Mouse (Mus musculus): Measurements from ENCODE around the gene Ncor1. TPM values are rescaled to one million over a fixed set of nuclear protein-coding genes. Genes with fewer than 3 reads are reported as not detected.
"Not testable (repeated sequence)": the region's sequence is repeated elsewhere in the genome, so short reads cannot be mapped to it uniquely, and the experiment has no call there.

Gene Ncor1
- polyA plus RNA-seq, 1 experiment from 2014 or later: 65.8 TPM

DNA sequence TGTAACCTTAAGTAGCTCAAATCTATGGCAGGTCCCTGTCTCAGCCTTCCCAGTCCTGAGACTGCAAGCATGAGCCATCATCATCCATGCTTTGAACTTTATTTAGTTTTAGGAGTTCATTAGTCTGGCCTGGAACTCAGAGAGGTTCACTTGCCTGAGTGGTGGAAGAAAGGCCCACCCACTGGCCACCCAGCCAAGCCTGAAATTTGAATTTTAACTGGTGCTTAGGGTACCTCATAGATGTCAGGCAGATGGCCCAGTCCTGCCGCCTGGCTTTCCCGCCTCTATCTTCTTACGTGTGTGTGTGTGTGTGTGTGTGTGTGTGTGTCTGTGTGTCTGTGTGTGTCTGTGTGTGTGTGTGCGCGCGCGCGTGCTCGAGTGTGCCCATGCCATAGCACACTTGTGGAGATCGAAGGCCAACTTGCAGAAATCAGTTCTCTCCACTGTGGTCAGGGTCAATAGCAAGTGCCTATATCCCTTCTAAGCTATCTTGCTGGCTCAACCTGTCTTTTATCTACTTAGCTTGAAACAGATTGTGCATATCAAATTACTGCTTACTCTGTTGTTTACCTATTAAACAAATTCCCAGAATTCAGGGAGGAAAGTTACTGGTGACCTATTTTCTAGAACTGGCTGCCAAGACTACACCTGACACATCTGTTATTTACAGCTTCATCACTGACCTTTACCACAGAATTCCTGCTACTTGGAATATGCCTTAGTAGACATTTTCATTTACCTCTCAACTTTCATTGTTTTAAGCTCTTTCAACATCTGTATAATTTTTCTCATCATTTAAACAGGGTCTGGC is 29.4 kb upstream of the Ncor1 start:
- Histone ChIP-seq H3K4me2 (ENCODE audit: low read depth, low read length) (no peak overlapping the region), H3K9ac (ENCODE audit: low read length) (no peak overlapping the region), H3K9me3 (ENCODE audit: control insufficient read depth, low read length) (no peaks in the 10 kb centered on the region), H3K4me3 (ENCODE audit: low read length) (no peak overlapping the region), H3K36me3 (ENCODE audit: control insufficient read depth, insufficient read depth, low read length) (no peaks in the 10 kb centered on the region), H3K27me3 (ENCODE audit: control insufficient read depth, insufficient read depth, low read depth, low read length) (no peaks in the 10 kb centered on the region), H3K4me1 (replicated peaks; ENCODE audit: control insufficient read depth, insufficient read depth, low read length) (no peaks in the 10 kb centered on the region), H3K27ac (ENCODE audit: low read length) (no peak overlapping the region)
- ATAC-seq (ENCODE audit: low read depth): no peak
- 93% methylated on average over 10 of the region's 10 CpGs for WGBS

DNA sequence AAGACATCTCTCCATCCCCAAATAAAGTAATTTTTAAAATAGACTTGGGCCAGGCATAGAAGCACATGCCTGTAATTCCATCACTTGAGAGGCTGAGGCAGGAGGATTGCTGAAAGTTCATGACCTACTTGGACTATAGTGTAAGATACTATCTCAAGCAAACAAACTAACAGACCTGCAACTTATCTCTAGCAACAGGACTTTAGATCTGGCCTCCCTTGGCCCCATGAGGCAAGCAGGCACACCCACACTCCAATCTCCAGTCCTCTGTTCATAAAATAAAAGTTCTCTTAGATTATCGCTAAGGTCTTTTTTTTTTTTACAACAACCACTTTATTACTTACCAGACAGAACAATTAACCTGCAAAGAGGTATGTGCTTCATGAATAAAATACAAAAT is 28.6 kb upstream of the Ncor1 start:
- no peak overlapping the region for H3K9ac ChIP-seq (ENCODE audit: low read length)
- no peak overlapping the region for H3K27ac ChIP-seq (ENCODE audit: low read length)
- no peaks in the 10 kb centered on the region for H3K27me3 ChIP-seq (ENCODE audit: control insufficient read depth, insufficient read depth, low read depth, low read length)
- no peak overlapping the region for H3K4me3 ChIP-seq (ENCODE audit: low read length)
- no peak overlapping the region for H3K4me2 ChIP-seq (ENCODE audit: low read depth, low read length)
- H3K9me3 ChIP-seq (ENCODE audit: control insufficient read depth, low read length): no peaks in the 10 kb centered on the region
- no peak for ATAC-seq (ENCODE audit: low read depth)
- no peaks in the 10 kb centered on the region for H3K4me1 ChIP-seq (replicated peaks; ENCODE audit: control insufficient read depth, insufficient read depth, low read length)
- H3K36me3 ChIP-seq (ENCODE audit: control insufficient read depth, insufficient read depth, low read length): no peaks in the 10 kb centered on the region
- WGBS: 95% methylated on average over 1 of the region's 1 CpGs

DNA sequence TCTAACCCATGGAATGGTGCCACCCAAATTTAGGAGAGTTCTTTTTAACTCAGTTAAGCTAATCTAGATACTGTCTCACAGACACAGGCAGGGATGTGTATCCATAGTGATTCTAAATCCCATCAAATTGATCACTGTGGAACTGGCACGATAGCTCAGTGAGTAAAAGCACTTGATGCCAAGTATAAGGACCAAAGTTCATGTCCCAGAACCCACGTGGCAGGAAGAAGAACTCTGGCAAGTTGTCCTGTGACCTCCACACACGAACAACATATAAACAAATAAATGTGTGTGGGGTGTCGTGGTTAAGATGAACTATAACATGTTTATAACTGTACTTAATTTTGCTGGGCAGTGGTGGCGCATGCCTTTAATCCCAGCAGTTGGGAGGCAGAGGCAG is 21.2 kb upstream of the Ncor1 start:
- no peak overlapping the region for H3K4me2 ChIP-seq (ENCODE audit: low read depth, low read length)
- 69% methylated on average over 5 of the region's 5 CpGs for WGBS

DNA sequence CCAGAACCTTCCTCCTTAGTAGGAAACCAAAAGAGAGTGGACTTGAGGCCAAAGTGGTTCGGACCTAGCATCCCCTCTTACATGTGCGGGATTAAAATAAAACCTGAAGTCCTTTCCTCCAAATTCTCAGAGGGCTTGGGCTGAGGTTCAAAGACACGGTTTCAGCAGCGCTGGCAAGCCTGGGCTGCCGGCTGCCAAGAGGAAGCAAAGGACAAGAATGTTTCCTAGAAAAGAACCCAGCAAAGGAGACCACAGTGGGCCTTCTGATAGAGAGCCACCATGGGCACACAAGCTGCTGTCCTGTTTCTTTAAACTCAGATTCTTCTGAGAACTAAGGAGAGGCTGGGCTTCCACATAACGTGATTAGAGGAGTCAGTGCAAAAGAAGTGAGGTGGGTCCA is 20.6 kb upstream of the Ncor1 start:
- Histone ChIP-seq H3K4me2 (ENCODE audit: low read depth, low read length) (no peak overlapping the region), H3K4me1 (replicated peaks; ENCODE audit: control insufficient read depth, insufficient read depth, low read length) (no peaks in the 10 kb centered on the region), H3K4me3 (ENCODE audit: low read length) (no peak overlapping the region), H3K9ac (ENCODE audit: low read length) (no peak overlapping the region), H3K27me3 (ENCODE audit: control insufficient read depth, insufficient read depth, low read depth, low read length) (no peaks in the 10 kb centered on the region), H3K9me3 (ENCODE audit: control insufficient read depth, low read length) (no peaks in the 10 kb centered on the region), H3K27ac (ENCODE audit: low read length) (no peak overlapping the region), H3K36me3 (ENCODE audit: control insufficient read depth, insufficient read depth, low read length) (no peaks in the 10 kb centered on the region)
- no peak for ATAC-seq (ENCODE audit: low read depth)
- WGBS: 63% methylated on average over 6 of the region's 6 CpGs

More for the DNA sequence above, 21.2 kb upstream of the Ncor1 start:
- no peak overlapping the region for H3K9ac ChIP-seq (ENCODE audit: low read length)
- ATAC-seq (ENCODE audit: low read depth): no peak
- no peak overlapping the region for H3K27ac ChIP-seq (ENCODE audit: low read length)
- no peaks in the 10 kb centered on the region for H3K27me3 ChIP-seq (ENCODE audit: control insufficient read depth, insufficient read depth, low read depth, low read length)
- no peak overlapping the region for H3K4me3 ChIP-seq (ENCODE audit: low read length)
- H3K4me1 ChIP-seq (replicated peaks; ENCODE audit: control insufficient read depth, insufficient read depth, low read length): no peaks in the 10 kb centered on the region
- H3K36me3 ChIP-seq (ENCODE audit: control insufficient read depth, insufficient read depth, low read length): no peaks in the 10 kb centered on the region
- H3K9me3 ChIP-seq (ENCODE audit: control insufficient read depth, low read length): no peaks in the 10 kb centered on the region

DNA sequence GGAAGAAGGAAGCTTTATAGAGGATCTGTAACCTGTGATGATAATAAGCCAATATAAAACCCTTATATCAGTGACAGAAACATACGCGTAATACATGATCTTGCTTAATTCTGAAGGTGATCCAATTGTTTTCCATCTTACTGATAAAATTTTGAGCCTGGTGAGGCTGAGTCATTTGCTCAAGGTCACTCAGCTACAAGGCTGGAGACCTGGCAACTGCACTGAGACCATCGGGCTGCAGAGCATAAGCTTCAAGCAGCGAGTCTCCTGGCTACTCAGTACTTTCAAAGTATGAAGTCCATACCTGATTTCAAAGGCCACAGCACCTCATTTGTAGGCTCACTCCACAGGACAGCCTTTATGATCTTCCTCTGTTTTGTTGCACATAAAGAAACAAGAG is 17.8 kb upstream of the Ncor1 start:
- Histone ChIP-seq H3K4me3 (ENCODE audit: low read length) (no peak overlapping the region), H3K27ac (ENCODE audit: low read length) (no peak overlapping the region), H3K4me2 (ENCODE audit: low read depth, low read length) (no peak overlapping the region), H3K27me3 (ENCODE audit: control insufficient read depth, insufficient read depth, low read depth, low read length) (no peaks in the 10 kb centered on the region), H3K9me3 (ENCODE audit: control insufficient read depth, low read length) (no peaks in the 10 kb centered on the region), H3K4me1 (replicated peaks; ENCODE audit: control insufficient read depth, insufficient read depth, low read length) (no peaks in the 10 kb centered on the region), H3K36me3 (ENCODE audit: control insufficient read depth, insufficient read depth, low read length) (no peaks in the 10 kb centered on the region), H3K9ac (ENCODE audit: low read length) (no peak overlapping the region)
- 85% methylated on average over 4 of the region's 4 CpGs for WGBS
- ATAC-seq (ENCODE audit: low read depth): no peak

- no peaks in the 10 kb centered on the region for H3K36me3 ChIP-seq (ENCODE audit: control insufficient read depth, insufficient read depth, low read length)
- H3K4me3 ChIP-seq (ENCODE audit: low read length): no peak overlapping the region
- WGBS: 94% methylated on average over 5 of the region's 5 CpGs
- no peaks in the 10 kb centered on the region for H3K27me3 ChIP-seq (ENCODE audit: control insufficient read depth, insufficient read depth, low read depth, low read length)
- no peak overlapping the region for H3K27ac ChIP-seq (ENCODE audit: low read length)
- H3K9me3 ChIP-seq (ENCODE audit: control insufficient read depth, low read length): no peaks in the 10 kb centered on the region
- no peaks in the 10 kb centered on the region for H3K4me1 ChIP-seq (replicated peaks; ENCODE audit: control insufficient read depth, insufficient read depth, low read length)
- no peak overlapping the region for H3K9ac ChIP-seq (ENCODE audit: low read length)
- no peak for ATAC-seq (ENCODE audit: low read depth)
- no peak overlapping the region for H3K4me2 ChIP-seq (ENCODE audit: low read depth, low read length)
Measured at GRCm38 (mm10) chr11:62473516-62473915, 15.2 kb upstream of the Ncor1 start.

DNA sequence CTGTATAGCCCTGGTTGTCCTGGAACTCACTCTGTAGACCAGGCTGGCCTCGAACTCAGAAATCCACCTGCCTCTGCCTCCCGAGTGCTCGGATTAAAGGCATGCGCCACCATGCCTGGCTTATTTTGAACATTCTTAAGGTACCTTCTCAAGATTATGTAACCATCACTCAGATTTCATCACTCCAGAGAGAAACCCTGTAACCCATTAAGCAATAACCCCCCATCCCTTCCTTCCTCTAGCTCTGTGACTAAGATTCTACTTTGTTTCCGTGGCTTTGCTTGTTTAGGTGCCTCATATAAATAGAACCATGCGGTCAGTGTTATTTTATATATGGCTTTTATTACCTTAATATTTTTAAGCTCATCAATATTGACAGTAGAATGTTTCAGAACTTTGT is 12.1 kb upstream of the Ncor1 start:
- WGBS: 92% methylated on average over 6 of the region's 6 CpGs
- no peaks in the 10 kb centered on the region for H3K36me3 ChIP-seq (ENCODE audit: control insufficient read depth, insufficient read depth, low read length)

GRCm38 (mm10) chr11:62467289-62467688 is 8.9 kb upstream of the Ncor1 start:
- not testable (repeated sequence) for H3K27me3 ChIP-seq (ENCODE audit: control insufficient read depth, insufficient read depth, low read depth, low read length); ATAC-seq (ENCODE audit: low read depth); H3K9ac ChIP-seq (ENCODE audit: low read length); H3K4me1 ChIP-seq (replicated peaks; ENCODE audit: control insufficient read depth, insufficient read depth, low read length); H3K27ac ChIP-seq (ENCODE audit: low read length); H3K4me3 ChIP-seq (ENCODE audit: low read length); H3K36me3 ChIP-seq (ENCODE audit: control insufficient read depth, insufficient read depth, low read length); H3K4me2 ChIP-seq (ENCODE audit: low read depth, low read length); H3K9me3 ChIP-seq (ENCODE audit: control insufficient read depth, low read length)

More for the DNA sequence above, 12.1 kb upstream of the Ncor1 start:
- H3K4me1 ChIP-seq (replicated peaks; ENCODE audit: control insufficient read depth, insufficient read depth, low read length): no peaks in the 10 kb centered on the region
- H3K9me3 ChIP-seq (ENCODE audit: control insufficient read depth, low read length): no peaks in the 10 kb centered on the region
- ATAC-seq (ENCODE audit: low read depth): no peak
- no peak overlapping the region for H3K9ac ChIP-seq (ENCODE audit: low read length)
- no peak overlapping the region for H3K4me3 ChIP-seq (ENCODE audit: low read length)
- H3K27me3 ChIP-seq (ENCODE audit: control insufficient read depth, insufficient read depth, low read depth, low read length): no peaks in the 10 kb centered on the region
- no peak overlapping the region for H3K4me2 ChIP-seq (ENCODE audit: low read depth, low read length)
- no peak overlapping the region for H3K27ac ChIP-seq (ENCODE audit: low read length)

DNA sequence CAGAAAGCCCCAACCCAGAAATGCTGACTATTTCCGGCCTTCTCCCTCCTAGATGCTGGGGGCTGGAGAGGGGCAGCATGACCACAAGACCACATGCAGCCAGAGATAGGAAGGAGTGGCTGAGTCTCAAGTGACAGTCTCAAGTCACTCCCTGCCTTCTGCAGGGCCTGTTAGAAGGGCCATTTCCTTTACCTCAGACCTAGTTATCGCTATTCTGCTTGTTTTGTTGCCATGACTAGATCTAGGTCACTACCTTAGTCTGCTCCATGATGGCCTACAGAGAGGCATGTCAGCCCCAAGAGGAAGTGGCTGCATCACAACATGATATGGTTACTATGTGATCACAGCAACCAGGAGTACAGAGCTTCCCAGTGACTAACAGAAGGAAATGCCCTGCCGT is 8.2 kb upstream of the Ncor1 start:
- no peak overlapping the region for H3K27ac ChIP-seq (ENCODE audit: low read length)
- H3K4me1 ChIP-seq (replicated peaks; ENCODE audit: control insufficient read depth, insufficient read depth, low read length): no peaks in the 10 kb centered on the region
- no peaks in the 10 kb centered on the region for H3K27me3 ChIP-seq (ENCODE audit: control insufficient read depth, insufficient read depth, low read depth, low read length)
- 86% methylated on average over 3 of the region's 3 CpGs for WGBS
- H3K4me3 ChIP-seq (ENCODE audit: low read length): no peak overlapping the region
- no peaks in the 10 kb centered on the region for H3K36me3 ChIP-seq (ENCODE audit: control insufficient read depth, insufficient read depth, low read length)
- H3K4me2 ChIP-seq (ENCODE audit: low read depth, low read length): no peak overlapping the region
- H3K9ac ChIP-seq (ENCODE audit: low read length): no peak overlapping the region
- ATAC-seq (ENCODE audit: low read depth): no peak
- H3K9me3 ChIP-seq (ENCODE audit: control insufficient read depth, low read length): no peaks in the 10 kb centered on the region

DNA sequence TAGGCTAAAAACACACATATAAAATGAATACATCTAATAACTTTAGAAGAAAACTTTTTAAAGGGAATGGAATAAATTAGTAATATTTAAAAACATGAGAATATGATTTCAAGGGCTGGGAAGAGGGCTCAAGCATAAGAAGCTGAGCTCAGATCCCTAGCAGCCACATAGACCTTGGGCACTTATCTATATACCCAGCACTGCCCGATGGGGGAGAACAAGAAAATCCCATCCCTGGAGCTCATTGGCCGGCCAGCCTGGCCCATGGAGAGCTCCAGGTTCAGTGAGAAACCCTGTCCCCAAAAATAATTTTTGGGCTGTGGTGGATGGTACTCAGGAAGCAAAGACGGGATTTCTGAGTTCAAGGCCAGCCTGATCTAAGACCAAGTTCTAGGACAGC is 7.5 kb upstream of the Ncor1 start:
- ATAC-seq (ENCODE audit: low read depth): no peak
- Histone ChIP-seq H3K9me3 (ENCODE audit: control insufficient read depth, low read length) (no peaks in the 10 kb centered on the region), H3K4me1 (replicated peaks; ENCODE audit: control insufficient read depth, insufficient read depth, low read length) (no peaks in the 10 kb centered on the region), H3K4me2 (ENCODE audit: low read depth, low read length) (no peak overlapping the region), H3K36me3 (ENCODE audit: control insufficient read depth, insufficient read depth, low read length) (no peaks in the 10 kb centered on the region), H3K9ac (ENCODE audit: low read length) (no peak overlapping the region), H3K27ac (ENCODE audit: low read length) (no peak overlapping the region), H3K27me3 (ENCODE audit: control insufficient read depth, insufficient read depth, low read depth, low read length) (no peaks in the 10 kb centered on the region), H3K4me3 (ENCODE audit: low read length) (no peak overlapping the region)
- WGBS: 86% methylated on average over 3 of the region's 3 CpGs

All from lung, embryonic 16.5 days (tissue).